Mouse (Mus musculus) testis, adult 2 months (tissue): ENCODE data around the gene Slc25a47.

Source experiments
- CTCF ChIP-seq: fragments of 200-500 bp; IDR thresholded peaks from 2 replicates; pipeline ENCODE4 v1.5.1; 2012; ENCODE audit warnings: low read depth, mild to moderate bottlenecking, inconsistent platforms, low read length, moderate library complexity; ENCODE audit not compliant: control insufficient read depth, insufficient read depth, insufficient replicate concordance
- POLR2A ChIP-seq: fragments of 200-500 bp; IDR thresholded peaks from 2 replicates; pipeline ENCODE4 v1.6.1; 2012; ENCODE audit warnings: low read depth, mild to moderate bottlenecking, inconsistent platforms, low read length, moderate library complexity; ENCODE audit not compliant: control insufficient read depth

- TF ChIP-seq POLR2A (no peak), CTCF (no peak)
These were observed 60.2 kb downstream of the Slc25a47 start for GRCm38 (mm10) chr12:108896006-108896405.
